Comparison of ENCODE assay signal across 12 mouse cellular contexts in the genomic region with DNA sequence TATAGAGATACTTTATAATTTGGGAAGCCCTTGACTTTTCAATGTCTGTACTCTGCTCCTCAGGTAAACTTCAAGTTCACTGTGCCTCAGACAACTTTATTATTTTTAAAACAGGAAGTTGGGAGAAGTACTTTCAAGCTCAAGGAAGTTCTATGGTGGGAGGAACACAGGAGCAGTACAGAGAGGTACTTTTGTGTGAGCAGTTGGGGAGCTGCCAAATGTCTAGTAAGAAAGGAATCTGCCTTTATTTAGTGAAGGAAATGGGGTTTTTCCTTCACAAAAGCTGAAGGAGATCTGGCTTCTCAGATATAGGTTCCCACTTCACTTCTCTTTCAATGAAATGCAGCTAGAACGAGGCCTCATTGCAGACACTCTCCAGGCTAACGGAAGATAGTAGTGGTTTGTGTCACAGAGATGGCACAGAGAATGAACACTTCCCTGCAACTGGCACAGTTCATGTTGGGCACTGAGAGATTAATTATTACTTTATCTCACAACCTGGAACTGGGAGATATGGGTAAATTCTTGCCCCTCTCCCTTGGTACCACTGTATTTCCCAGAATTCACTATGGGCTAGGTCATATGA. TPM values are rescaled to one million over a fixed set of nuclear protein-coding genes. Genes with fewer than 3 reads are reported as not detected.
A peak's percentile ranks its signal among the peaks of the same experiment; 100 is the strongest.
DNase-seq lines count a peak whose midpoint lies in the region; ATAC-seq and TF ChIP-seq lines count a peak whose summit lies in the region.
"Had no signal": no experiment of that assay in that cellular context is flagged by ENCODE, and none has a peak within 500 bp of the region (broad histone marks: within the 10 kb centered on the region; RNA-seq: fewer than 3 reads in every experiment).

No protein-coding gene starts in this region.

- DNase-seq in kidney, postnatal 10 days = peak; percentile 31
- DNase-seq in kidney, adult 11 months = no peak
- DNase-seq in brain, embryonic 14.5 days (ENCODE audit: low read depth) = peak; percentile 17
- peak; percentile 6 for DNase-seq in lung, postnatal 10 days
- no peak for DNase-seq in ovary, adult 18-20 months (ENCODE audit: low spot score)
- DNase-seq in adrenal gland, postnatal 10 days = no peak
- DNase-seq: adrenal gland, adult 8-10 months; left cerebral cortex, postnatal 4 days had no signal

- H3K27ac ChIP-seq in heart, embryonic 15.5 days = peak overlapping the region; percentile 60
- H3K27ac ChIP-seq: midbrain, embryonic 13.5 days had no signal

- no peak for TF ChIP-seq POLR2A in brain, embryonic 14.5 days (IDR thresholded peaks at IDR 0.05; ENCODE audit: borderline replicate concordance, extremely low read depth, insufficient read depth, insufficient read length, poor library complexity, severe bottlenecking)

- H3K36me3 ChIP-seq in heart, embryonic 15.5 days = no peaks in the 10 kb centered on the region
- H3K36me3 ChIP-seq: midbrain, embryonic 13.5 days had no signal

- no peaks in the 10 kb centered on the region for H3K27me3 ChIP-seq in heart, embryonic 15.5 days

- H3K4me2 ChIP-seq in heart, embryonic 15.5 days = no peak overlapping the region
- H3K4me2 ChIP-seq: midbrain, embryonic 13.5 days had no signal

- no peak for ATAC-seq in heart, embryonic 15.5 days (replicated peaks; ENCODE audit: insufficient number of reproducible peaks, insufficient read depth, low FRiP score, low read depth)
- ATAC-seq: intestine, postnatal 0 days; midbrain, embryonic 13.5 days had no signal

- WGBS in heart, embryonic 15.5 days = 50% methylated on average over 2 of the region's 2 CpGs

- no peaks in the 10 kb centered on the region for H3K9me3 ChIP-seq in heart, embryonic 15.5 days (replicated peaks)
- H3K9me3 ChIP-seq: midbrain, embryonic 13.5 days had no signal

- H3K9ac ChIP-seq in heart, embryonic 15.5 days = no peak overlapping the region
- H3K9ac ChIP-seq: midbrain, embryonic 13.5 days had no signal

- H3K4me1 ChIP-seq in heart, embryonic 15.5 days (replicated peaks) = peaks cover 8% of the 10 kb centered on the region
- H3K4me1 ChIP-seq: midbrain, embryonic 13.5 days had no signal

- H3K4me3 ChIP-seq in heart, embryonic 15.5 days = no peak overlapping the region
- H3K4me3 ChIP-seq: midbrain, embryonic 13.5 days had no signal

- TF ChIP-seq CTCF in brain, embryonic 14.5 days (IDR thresholded peaks at IDR 0.05; ENCODE audit: borderline replicate concordance, extremely low read depth, insufficient read depth, insufficient read length) = no peak

RNA-seq across cellular contexts. Expression of a gene that starts 3.7 kb away (rescaled TPM):
- 35.6 and 42.3 TPM in 2 replicates for polyA plus RNA-seq in brain, embryonic 14.5 days (2012; rRNA removed)
- 5.9 and 6.8 TPM in 2 replicates for polyA plus RNA-seq in heart, embryonic 15.5 days (2015; fragmentation: Nextera tagmentation; extraction: Ambion mirVana)
- 10 to 100 TPM; 11.5 to 14.7 TPM for total RNA-seq in adrenal gland, postnatal 10 days (2021)
- total RNA-seq: granulocyte monocyte progenitor cell, adult 5-6 weeks had no signal

Comparison
In these comparisons a context has a peak if more than half of its experiments do, and no peak if none do; other contexts are left out.
1. DNase-seq: peak in kidney, postnatal 10 days (single experiment), brain, embryonic 14.5 days (single experiment) and lung, postnatal 10 days (single experiment); none in kidney, adult 11 months (single experiment), ovary, adult 18-20 months (single experiment) and adrenal gland, postnatal 10 days (single experiment).